Mouse (Mus musculus) embryonic facial prominence, embryonic 14.5 days (tissue): ENCODE measurements at regions not wholly inside any gene's neighbourhood (a gene's known extent, or its start where the extent isn't known, plus 50 kb on each side); places are given as distances from the start of the nearest gene placed in this dataset.
A peak's percentile ranks its signal among the peaks of the same experiment; 100 is the strongest.

Source experiments
- ATAC-seq: fragments of 200-750 bp; cut with Nextera tagmentation; 2 replicates; pipeline ENCODE4 v1.8.0; 2017; ENCODE audit warnings: low read depth, moderate number of reproducible peaks, moderate TSS enrichment
- DNase-seq: peaks from one replicate; pipeline ENCODE4 v3.0.0-alpha.2; 2015; ENCODE audit warnings: low spot score
- H3K27ac ChIP-seq: fragments of 300-500 bp; sonication (generic); replicated peaks from 2 replicates; pipeline ENCODE4 v1.5.1; 2014; ENCODE audit warnings: low read depth, mild to moderate bottlenecking, low read length, moderate library complexity
- H3K27me3 ChIP-seq: fragments of 300-500 bp; sonication (generic); replicated peaks from 2 replicates; pipeline ENCODE4 v1.6.1; 2014; ENCODE audit warnings: low read length; ENCODE audit not compliant: control insufficient read depth, insufficient read depth
- H3K36me3 ChIP-seq: fragments of 300-500 bp; sonication (generic); 2 replicates; pipeline ENCODE4 v1.6.1; 2014; ENCODE audit warnings: low read length, mixed read lengths; ENCODE audit not compliant: control insufficient read depth, insufficient read depth
- H3K4me1 ChIP-seq: fragments of 300-500 bp; sonication (generic); 2 replicates; pipeline ENCODE4 v1.6.1; 2014; ENCODE audit warnings: antibody characterized with exemption, low read length; ENCODE audit not compliant: control insufficient read depth, insufficient read depth
- H3K4me2 ChIP-seq: fragments of 300-500 bp; sonication (generic); 2 replicates; pipeline ENCODE4 v1.6.1; 2014; ENCODE audit warnings: low read depth, mild to moderate bottlenecking, low read length, moderate library complexity, mixed read lengths
- H3K4me3 ChIP-seq: fragments of 300-500 bp; sonication (generic); 2 replicates; pipeline ENCODE4 v1.5.1; 2014; ENCODE audit warnings: low read depth, mild to moderate bottlenecking, low read length
- H3K9ac ChIP-seq: fragments of 300-500 bp; sonication (generic); 2 replicates; pipeline ENCODE4 v1.6.1; 2014; ENCODE audit warnings: low read depth, mild to moderate bottlenecking, low read length, moderate library complexity, mixed read lengths
- H3K9me3 ChIP-seq: fragments of 300-500 bp; sonication (generic); 2 replicates; pipeline ENCODE4 v1.6.1; 2016; ENCODE audit warnings: low read length; ENCODE audit not compliant: control insufficient read depth
- WGBS: fragments of 180-500 bp; shearing (Covaris S2); extraction: QIAGEN DNeasy Blood & Tissue Kit; methylation state at CpG from one replicate; pipeline ENCODE4 v1.1.7; 2014; 5-methylcytosine and 5-hydroxymethylcytosine counted together

DNA sequence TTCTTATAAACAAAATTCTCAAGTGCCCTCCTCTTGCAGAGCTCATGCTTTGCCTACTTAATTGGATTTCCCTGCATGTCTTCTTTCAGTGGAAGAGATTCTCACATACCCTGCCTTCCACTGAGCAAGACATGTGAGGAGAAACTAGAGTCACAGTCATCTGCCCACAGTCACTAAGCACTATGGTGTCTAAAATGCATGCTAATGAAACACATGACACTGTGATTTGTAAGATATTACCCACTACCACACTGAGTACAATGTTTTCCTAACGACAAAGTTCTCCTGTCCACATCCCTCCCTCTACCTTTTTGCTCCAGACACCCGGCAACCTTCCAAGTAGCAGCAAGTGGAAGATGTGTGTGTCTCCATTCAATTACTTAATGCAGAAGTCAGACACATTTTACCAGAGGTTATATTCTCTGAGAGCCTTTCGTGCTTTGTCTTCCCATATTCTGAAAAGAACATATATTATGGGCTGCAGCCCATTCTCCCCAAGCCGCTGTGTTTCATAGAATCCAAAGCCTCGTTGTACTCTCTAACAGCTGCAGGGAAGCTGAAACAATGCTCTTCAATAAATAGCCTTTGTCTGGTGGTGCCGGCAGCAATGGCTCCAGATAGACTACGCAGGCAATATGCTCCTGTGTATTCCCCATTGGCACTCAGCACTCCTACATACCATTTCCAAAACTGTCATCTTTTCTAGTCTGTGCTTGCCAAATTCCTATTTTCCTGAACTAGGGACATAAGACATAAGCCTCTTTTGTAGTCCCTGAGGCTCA lies 670.7 kb downstream of the Poteg start:
- DNase-seq (peak; percentile 8), ATAC-seq (no peak)
- 61% methylated on average over 7 of the region's 7 CpGs for WGBS
- Histone ChIP-seq H3K9ac (no peak overlapping the region), H3K4me3 (no peak overlapping the region), H3K4me2 (no peak overlapping the region), H3K9me3 (no peaks in the 10 kb centered on the region), H3K27me3 (no peaks in the 10 kb centered on the region), H3K27ac (no peak overlapping the region), H3K4me1 (no peaks in the 10 kb centered on the region), H3K36me3 (no peaks in the 10 kb centered on the region)

DNA sequence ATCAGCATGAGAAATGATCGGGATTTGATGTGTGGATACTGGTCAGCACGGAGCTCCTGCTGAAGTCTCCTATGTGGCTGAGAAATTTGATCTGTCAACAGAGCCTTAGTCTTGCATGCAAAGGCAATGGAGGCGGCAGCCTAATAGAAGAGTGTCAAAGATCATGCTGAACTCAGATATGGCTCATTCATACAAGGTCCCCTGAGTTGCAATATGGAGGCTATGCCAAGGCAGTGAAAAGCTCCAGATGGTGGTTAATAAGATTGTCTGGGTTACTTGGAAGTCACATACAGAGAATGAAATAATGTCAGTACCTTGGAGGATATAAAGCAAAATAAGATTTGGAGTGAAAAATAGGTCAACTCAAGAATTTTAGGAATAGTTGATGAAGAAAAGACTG lies 677.6 kb downstream of the Poteg start:
- Histone ChIP-seq H3K4me1 (no peaks in the 10 kb centered on the region), H3K36me3 (no peaks in the 10 kb centered on the region), H3K27me3 (no peaks in the 10 kb centered on the region), H3K9me3 (no peaks in the 10 kb centered on the region), H3K27ac (no peak overlapping the region), H3K4me2 (no peak overlapping the region), H3K9ac (no peak overlapping the region), H3K4me3 (no peak overlapping the region)
- ATAC-seq, result no peak
- 44% methylated on average over 3 of the region's 3 CpGs for WGBS
- DNase-seq, result no peak

DNA sequence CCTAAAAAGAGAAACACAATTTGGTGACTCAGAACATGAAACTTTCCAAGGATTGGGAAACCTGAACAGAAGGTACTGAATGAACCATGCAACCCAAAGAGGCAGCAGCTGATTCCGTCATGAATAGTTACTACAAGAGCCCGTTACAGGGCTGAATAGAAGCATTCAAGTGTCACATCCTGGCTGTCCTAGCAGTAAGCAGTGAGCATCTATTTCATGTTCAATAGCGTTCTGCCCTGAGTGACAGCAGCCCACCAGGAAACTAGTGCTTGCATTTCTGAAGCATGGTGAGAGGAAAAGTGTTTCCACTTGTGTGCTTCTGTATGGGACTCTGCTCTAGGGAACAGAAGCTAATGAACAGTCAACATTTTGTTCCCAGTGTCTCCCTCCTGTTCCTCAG lies 694.4 kb downstream of the Poteg start:
- no peak overlapping the region for H3K4me2 ChIP-seq
- H3K27me3 ChIP-seq, result no peaks in the 10 kb centered on the region
- no peak overlapping the region for H3K4me3 ChIP-seq
- H3K36me3 ChIP-seq, result no peaks in the 10 kb centered on the region
- ATAC-seq (no peak), DNase-seq (no peak)
- 62% methylated on average over 3 of the region's 3 CpGs for WGBS
- no peaks in the 10 kb centered on the region for H3K9me3 ChIP-seq
- no peak overlapping the region for H3K27ac ChIP-seq
- no peak overlapping the region for H3K9ac ChIP-seq
- no peaks in the 10 kb centered on the region for H3K4me1 ChIP-seq

DNA sequence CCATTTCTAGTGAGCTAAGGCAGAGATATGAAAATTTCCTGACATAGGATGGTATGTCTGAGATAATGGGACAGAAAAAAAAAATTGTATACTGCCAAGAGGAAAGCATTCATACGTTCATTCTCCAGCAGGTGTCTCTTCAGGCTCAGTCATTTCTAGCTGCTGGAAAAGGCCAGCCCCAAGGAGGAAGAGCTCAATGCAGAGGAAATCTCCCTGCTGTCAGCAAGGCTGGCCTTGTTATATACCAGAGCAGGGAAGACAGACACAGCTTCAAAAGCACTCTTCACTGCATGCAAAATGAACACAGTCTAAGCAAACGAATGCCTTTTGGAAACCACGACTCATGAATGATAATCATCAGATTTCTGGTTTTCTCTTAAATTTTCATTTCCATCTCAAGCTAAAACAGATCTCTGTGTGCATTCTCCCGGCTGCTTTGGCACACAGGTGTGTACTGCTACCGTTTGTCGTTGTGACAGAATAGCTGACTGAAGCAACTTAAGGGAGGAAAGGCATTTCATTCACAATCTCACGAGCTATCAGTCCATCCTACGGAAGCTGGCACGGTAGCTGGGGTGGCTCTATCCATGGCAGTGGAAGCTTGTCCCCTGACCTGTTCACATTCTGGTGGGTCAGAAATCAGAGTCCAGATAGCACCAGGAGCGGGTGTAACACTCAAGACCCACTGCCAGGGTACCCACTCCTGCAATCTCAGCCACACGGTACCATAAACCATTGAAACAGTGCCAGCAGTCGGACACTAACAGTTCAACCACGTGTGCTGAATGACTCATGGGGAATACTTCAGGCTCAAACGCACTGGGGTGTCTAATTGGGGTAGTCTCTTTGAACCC lies 701.4 kb downstream of the Poteg start:
- DNase-seq, result peak; percentile 85
- ATAC-seq, result peak; percentile 62; the same call in 1 of the 2 replicates
- Histone ChIP-seq H3K4me3 (no peak overlapping the region), H3K4me2 (no peak overlapping the region), H3K27ac (no peak overlapping the region), H3K36me3 (no peaks in the 10 kb centered on the region), H3K9ac (no peak overlapping the region), H3K9me3 (no peaks in the 10 kb centered on the region), H3K4me1 (no peaks in the 10 kb centered on the region), H3K27me3 (no peaks in the 10 kb centered on the region)
- WGBS, result 56% methylated on average over 14 of the region's 14 CpGs

DNA sequence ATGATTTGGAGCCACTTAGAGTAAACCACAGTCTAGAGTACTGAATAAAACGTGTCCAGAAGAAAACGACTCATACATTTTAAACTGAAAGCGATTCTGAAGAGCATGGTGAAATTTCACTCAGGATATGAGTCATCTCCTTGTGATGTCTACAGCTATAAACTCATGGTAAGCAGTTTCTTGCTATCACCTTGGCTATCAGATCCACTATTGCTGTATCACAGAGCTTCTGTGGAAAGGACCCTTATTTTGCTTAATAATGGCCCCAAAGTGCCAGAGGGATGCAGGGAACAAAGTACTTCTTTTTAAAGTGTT lies 701.9 kb downstream of the Poteg start:
- Histone ChIP-seq H3K4me3 (no peak overlapping the region), H3K9me3 (no peaks in the 10 kb centered on the region), H3K36me3 (no peaks in the 10 kb centered on the region), H3K4me1 (no peaks in the 10 kb centered on the region), H3K9ac (no peak overlapping the region), H3K27me3 (no peaks in the 10 kb centered on the region), H3K4me2 (no peak overlapping the region), H3K27ac (no peak overlapping the region)
- DNase-seq (no peak), ATAC-seq (no peak)
- WGBS, result 74% methylated on average over 3 of the region's 3 CpGs

DNA sequence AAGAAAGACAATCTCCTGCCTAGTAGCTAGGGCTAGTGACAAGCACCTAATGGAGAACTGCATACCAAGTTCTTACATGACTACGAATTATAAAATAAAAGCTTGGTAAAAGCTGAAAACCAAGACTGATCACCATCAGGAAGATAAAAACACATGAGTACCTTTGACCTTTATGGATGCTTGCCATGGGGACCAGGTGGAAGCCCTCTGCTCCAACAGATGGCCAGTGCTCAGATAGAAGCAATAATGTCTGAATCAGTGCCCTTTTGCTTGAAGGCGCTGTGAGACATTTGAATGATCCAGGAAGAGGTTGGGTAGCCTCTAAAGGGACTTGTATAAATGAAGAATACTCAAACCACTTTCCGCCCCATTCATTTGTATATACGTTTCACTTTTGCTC lies 713.2 kb downstream of the Poteg start:
- Histone ChIP-seq H3K27me3 (no peaks in the 10 kb centered on the region), H3K4me1 (no peaks in the 10 kb centered on the region), H3K27ac (no peak overlapping the region), H3K4me3 (no peak overlapping the region), H3K9me3 (no peaks in the 10 kb centered on the region), H3K9ac (no peak overlapping the region), H3K4me2 (no peak overlapping the region), H3K36me3 (no peaks in the 10 kb centered on the region)
- no peak for DNase-seq
- ATAC-seq, result no peak
- WGBS, result 93% methylated on average over 4 of the region's 4 CpGs

DNA sequence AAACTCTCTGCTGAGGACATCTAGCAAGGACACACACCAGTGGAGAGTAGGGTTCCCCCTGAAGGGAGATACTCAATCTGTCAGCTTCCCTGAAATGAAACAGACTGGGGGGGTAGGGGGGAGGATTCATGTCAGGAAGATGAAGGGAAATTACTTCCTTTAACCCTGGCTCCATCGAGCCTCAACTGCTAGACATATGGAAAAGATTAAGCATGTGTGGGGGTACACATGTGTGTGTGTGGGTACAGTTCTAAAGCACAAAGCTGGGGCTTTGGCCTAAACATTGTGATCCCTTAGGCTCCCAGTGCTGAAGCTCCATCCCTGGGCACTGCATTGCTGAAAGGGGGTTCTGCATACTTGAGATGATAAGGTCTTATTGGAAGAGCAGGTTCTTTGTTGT lies 720.6 kb downstream of the Poteg start:
- Histone ChIP-seq H3K4me3 (no peak overlapping the region), H3K4me2 (no peak overlapping the region), H3K36me3 (no peaks in the 10 kb centered on the region), H3K9me3 (no peaks in the 10 kb centered on the region), H3K27me3 (no peaks in the 10 kb centered on the region), H3K9ac (no peak overlapping the region), H3K27ac (no peak overlapping the region), H3K4me1 (peaks cover 7% of the 10 kb centered on the region; the same call in 1 of the 2 replicates)
- DNase-seq (no peak), ATAC-seq (no peak)
- WGBS, result 9% methylated on average over 1 of the region's 1 CpGs

DNA sequence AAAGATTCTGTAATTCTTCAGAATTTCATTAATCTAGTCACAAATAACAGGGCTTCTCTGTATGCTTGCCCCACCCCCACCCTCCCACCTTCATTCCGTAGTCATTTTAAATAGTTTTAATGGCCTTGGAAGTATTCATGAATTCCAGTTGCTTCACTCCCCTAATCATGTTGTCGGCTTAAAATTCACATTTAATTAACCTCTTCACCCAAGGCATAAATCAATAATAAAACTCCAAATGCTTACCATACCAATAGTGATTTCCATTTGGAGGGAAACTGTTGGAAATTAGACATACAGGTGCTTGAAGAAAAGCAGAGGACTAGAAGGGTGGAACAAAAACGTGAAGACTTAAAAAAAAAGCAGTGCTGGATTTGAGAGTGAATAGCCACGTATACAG lies 724.0 kb downstream of the Poteg start:
- Histone ChIP-seq H3K9ac (no peak overlapping the region), H3K4me3 (no peak overlapping the region), H3K36me3 (no peaks in the 10 kb centered on the region), H3K4me1 (peaks cover 7% of the 10 kb centered on the region; the same call in 1 of the 2 replicates), H3K4me2 (no peak overlapping the region), H3K9me3 (no peaks in the 10 kb centered on the region), H3K27me3 (no peaks in the 10 kb centered on the region), H3K27ac (no peak overlapping the region)
- WGBS, result 48% methylated on average over 4 of the region's 4 CpGs
- no peak for DNase-seq
- no peak for ATAC-seq

DNA sequence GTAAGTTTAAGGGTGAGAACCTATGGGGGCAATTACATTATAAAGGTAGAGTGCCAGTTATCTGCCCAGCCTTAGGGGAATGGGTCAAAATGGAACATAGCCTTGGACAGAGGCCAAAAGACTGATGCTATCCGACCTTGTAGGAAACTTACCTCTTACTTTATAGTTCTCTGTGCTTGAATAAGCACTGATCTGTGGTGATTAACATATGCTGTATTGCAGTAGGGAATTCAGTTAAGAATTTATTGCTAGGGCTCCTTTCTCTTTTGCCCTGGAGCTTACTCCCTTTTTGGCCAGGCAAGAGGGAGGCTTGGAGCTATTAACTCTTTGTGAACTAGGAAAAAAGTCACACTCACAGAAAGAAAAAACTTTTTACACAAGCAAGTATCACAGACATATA lies 748.5 kb downstream of the Poteg start:
- DNase-seq (no peak), ATAC-seq (no peak)
- Histone ChIP-seq H3K4me3 (no peak overlapping the region), H3K9me3 (no peaks in the 10 kb centered on the region), H3K4me1 (no peaks in the 10 kb centered on the region), H3K27ac (no peak overlapping the region), H3K9ac (no peak overlapping the region), H3K4me2 (no peak overlapping the region), H3K36me3 (no peaks in the 10 kb centered on the region), H3K27me3 (no peaks in the 10 kb centered on the region)
- WGBS, result 50% methylated on average over 1 of the region's 1 CpGs
